Mouse (Mus musculus): ENCODE data around the gene Azin2. TPM values are rescaled to one million over a fixed set of nuclear protein-coding genes. Genes with fewer than 3 reads are reported as not detected.

The Azin2 gene
- polyA plus RNA-seq, 1 experiment from 2014 or later = 13.7 TPM

DNA sequence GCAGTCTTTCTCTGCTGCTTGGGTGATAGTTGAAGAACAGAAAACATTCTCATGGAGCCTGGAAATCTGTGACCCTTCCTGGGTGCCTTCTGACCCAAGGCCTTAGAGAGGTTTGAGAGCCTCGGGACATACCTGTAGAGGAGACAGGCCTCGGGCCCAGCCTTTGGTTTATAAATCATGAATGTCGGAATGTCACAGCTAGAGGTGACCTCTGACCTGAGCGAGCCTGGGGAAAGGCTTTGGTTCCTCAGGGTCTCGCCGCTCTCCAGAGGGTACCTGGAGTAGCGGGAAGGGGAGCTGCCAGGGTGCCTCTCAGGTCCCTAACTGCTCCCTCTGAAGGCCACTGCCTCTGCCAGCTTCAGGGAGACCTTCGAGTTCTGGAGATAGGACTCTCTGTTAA, 57.0 kb downstream of the Azin2 start:
- 45% methylated on average over 8 of the region's 8 CpGs for WGBS
- peaks cover 8% of the 10 kb centered on the region; the same call in 1 of the 2 replicates for H3K36me3 ChIP-seq
- 0 out of 2 replicates have a peak, but pooled peaks cover 4% of the 10 kb centered on the region for H3K4me1 ChIP-seq
- no peak overlapping the region for H3K4me2 ChIP-seq (replicated peaks)
- H3K27me3 ChIP-seq = no peaks in the 10 kb centered on the region
- no peak for ATAC-seq (replicated peaks)
- no peak overlapping the region for H3K27ac ChIP-seq (replicated peaks)
- H3K9me3 ChIP-seq = no peaks in the 10 kb centered on the region
- no peak overlapping the region for H3K4me3 ChIP-seq
- no peak overlapping the region for H3K9ac ChIP-seq (replicated peaks)

DNA sequence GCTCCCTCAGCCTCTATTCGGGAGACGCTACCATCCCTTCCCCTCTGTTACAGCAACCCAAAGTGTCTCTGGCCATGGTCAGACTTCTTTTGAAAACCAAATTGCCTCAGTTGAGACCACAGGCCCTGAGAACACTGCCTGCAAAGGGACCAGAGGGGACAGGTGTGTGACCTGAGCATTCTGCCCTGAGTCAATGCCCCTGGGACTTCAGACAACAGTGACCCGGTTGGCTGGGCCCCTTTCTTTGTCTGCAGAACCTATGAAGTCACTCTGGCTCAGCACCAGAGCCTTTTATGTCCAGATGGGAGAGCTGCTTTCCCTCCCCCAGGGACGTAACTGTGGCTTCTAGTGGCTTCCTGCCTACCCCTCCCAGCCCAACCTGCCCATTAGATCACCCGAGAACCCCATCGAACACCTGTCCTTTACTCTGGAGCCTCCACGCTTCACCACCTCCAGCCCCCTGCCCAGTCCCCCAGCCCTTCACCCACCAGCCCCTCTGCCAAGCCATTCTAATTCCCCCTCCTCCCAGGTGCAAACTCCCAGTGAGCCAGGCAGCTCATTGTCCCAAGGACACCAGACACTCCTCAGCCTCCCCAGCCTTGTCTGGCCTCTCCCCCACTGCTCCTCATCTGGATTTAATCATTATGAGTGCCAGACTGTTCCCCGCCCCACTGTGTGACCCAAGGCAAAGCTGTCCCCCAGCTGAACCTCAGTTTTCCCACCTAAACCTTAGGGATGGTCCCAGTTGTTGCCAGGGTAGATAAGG, 58.0 kb downstream of the Azin2 start:
- Histone ChIP-seq H3K4me3 (no peak overlapping the region), H3K4me2 (replicated peaks) (no peak overlapping the region), H3K4me1 (peaks cover 13% of the 10 kb centered on the region), H3K9ac (replicated peaks) (no peak overlapping the region), H3K27ac (replicated peaks) (no peak overlapping the region), H3K36me3 (peaks cover 6% of the 10 kb centered on the region; the same call in 1 of the 2 replicates), H3K9me3 (no peaks in the 10 kb centered on the region), H3K27me3 (no peaks in the 10 kb centered on the region)
- ATAC-seq (replicated peaks) = no peak
- WGBS = 50% methylated on average over 8 of the region's 8 CpGs

DNA sequence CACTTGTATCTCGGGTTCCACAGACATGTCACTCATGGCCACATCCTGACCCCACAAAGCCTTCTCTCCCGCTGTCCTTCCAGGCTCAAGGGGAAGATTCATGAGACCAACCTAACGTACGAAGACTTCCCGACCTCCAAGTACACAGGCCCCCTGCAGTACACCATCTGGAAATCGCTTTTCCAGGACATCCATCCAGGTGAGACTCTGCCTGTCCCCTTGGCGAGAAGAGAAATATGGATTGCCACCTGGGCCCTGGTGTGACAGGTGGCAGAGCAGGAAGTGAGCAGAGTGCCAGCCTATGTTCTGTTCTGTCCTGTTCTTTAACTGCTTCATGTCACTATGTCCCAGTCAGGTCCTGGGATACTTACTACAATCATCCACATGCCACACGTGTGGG, 59.9 kb downstream of the Azin2 start:
- H3K4me2 ChIP-seq (replicated peaks) = no peak overlapping the region
- H3K4me3 ChIP-seq = no peak overlapping the region
- no peak overlapping the region for H3K27ac ChIP-seq (replicated peaks)
- 91% methylated on average over 8 of the region's 8 CpGs for WGBS
- H3K9ac ChIP-seq (replicated peaks) = no peak overlapping the region
- H3K36me3 ChIP-seq = peaks cover 6% of the 10 kb centered on the region; the same call in 1 of the 2 replicates
- H3K9me3 ChIP-seq = no peaks in the 10 kb centered on the region
- H3K27me3 ChIP-seq = no peaks in the 10 kb centered on the region
- ATAC-seq (replicated peaks) = no peak
- peaks cover 27% of the 10 kb centered on the region for H3K4me1 ChIP-seq

DNA sequence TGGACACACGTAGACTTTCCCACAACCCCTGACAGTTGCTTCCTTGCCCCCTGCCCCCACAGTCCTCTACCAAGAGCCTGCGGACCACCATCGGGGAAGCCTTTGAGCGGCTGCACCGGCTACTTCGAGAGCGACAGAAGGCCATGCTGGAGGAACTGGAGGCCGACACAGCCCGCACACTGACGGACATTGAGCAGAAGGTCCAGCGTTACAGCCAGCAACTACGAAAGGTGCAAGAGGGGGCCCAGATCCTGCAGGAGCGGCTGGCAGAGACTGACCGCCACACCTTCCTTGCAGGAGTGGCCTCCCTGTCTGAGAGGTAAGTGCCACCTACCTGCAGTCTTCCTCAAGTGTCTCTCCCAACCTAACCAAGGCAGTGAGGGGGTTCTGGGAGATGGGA, 61.8 kb downstream of the Azin2 start:
- WGBS = 84% methylated on average over 14 of the region's 14 CpGs
- Histone ChIP-seq H3K27ac (replicated peaks) (peak overlapping the region; percentile 94; the same call in 1 of the 2 replicates), H3K4me1 (peaks cover 27% of the 10 kb centered on the region), H3K36me3 (peaks cover 6% of the 10 kb centered on the region; the same call in 1 of the 2 replicates), H3K4me3 (no peak overlapping the region), H3K9me3 (no peaks in the 10 kb centered on the region), H3K4me2 (replicated peaks) (no peak overlapping the region), H3K27me3 (no peaks in the 10 kb centered on the region), H3K9ac (replicated peaks) (no peak overlapping the region)
- ATAC-seq (replicated peaks) = no peak

DNA sequence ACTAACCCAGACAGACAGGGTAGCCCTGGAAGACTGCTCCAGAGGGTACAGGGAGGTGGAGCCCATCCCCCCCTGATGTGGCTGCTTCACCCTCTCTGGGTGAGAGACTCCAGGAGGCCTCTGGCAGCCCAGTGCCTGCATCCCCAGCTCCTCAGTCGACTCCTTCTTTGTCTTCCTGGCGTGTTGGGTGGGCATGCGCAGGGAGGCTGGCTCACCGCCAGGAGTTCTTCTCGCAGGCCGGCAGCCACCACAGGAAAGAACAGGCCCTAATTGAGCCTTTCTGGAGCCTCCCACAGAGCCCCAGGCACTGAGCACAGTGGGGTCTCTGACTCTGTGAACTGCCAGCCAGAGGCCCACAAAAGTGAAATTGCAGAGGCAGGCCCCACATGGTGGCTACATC, 62.9 kb downstream of the Azin2 start:
- H3K4me2 ChIP-seq (replicated peaks) = 0 out of 2 replicates have a peak overlapping the region, but pooled peaks have one; percentile 9
- ATAC-seq (replicated peaks) = peak; percentile 92
- H3K4me1 ChIP-seq = peaks cover 27% of the 10 kb centered on the region
- H3K36me3 ChIP-seq = peaks cover 6% of the 10 kb centered on the region; the same call in 1 of the 2 replicates
- H3K9ac ChIP-seq (replicated peaks) = peak overlapping the region; percentile 26
- WGBS = 0% methylated on average over 6 of the region's 6 CpGs
- H3K4me3 ChIP-seq = no peak overlapping the region
- H3K27ac ChIP-seq (replicated peaks) = peak overlapping the region; percentile 94
- no peaks in the 10 kb centered on the region for H3K27me3 ChIP-seq
- H3K9me3 ChIP-seq = no peaks in the 10 kb centered on the region

DNA sequence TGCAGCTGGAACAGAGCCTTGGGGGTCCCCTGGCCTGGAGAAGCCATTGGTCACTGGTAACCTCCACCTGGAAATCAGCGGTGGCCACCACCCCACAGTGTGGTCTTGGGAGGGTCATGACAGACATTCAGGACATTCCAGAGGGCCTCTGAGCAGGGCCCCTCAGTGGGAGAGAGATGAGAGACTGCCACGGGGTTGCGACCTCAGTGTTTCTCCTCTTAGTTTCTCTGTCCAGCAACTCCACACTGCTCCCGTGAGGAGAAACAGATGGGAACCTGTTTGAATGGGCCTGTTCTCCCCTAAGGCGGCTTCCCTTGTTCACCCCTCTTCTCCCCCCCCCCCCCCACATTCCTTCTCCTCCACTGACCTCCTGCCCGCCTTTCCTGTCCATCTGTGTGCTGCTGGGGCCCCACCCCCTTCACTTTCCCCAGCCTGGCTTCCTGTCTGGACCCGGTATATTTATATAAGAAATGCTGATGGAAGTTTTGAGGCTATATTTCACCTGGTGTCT, 64.3 kb downstream of the Azin2 start:
- Histone ChIP-seq H3K9ac (replicated peaks) (no peak overlapping the region), H3K36me3 (peaks cover 6% of the 10 kb centered on the region; the same call in 1 of the 2 replicates), H3K4me1 (peaks cover 23% of the 10 kb centered on the region), H3K27ac (replicated peaks) (peak overlapping the region; percentile 94; the same call in 1 of the 2 replicates), H3K27me3 (no peaks in the 10 kb centered on the region), H3K4me3 (no peak overlapping the region), H3K4me2 (replicated peaks) (no peak overlapping the region), H3K9me3 (no peaks in the 10 kb centered on the region)
- no peak for ATAC-seq (replicated peaks)
- 33% methylated on average over 7 of the region's 7 CpGs for WGBS

DNA sequence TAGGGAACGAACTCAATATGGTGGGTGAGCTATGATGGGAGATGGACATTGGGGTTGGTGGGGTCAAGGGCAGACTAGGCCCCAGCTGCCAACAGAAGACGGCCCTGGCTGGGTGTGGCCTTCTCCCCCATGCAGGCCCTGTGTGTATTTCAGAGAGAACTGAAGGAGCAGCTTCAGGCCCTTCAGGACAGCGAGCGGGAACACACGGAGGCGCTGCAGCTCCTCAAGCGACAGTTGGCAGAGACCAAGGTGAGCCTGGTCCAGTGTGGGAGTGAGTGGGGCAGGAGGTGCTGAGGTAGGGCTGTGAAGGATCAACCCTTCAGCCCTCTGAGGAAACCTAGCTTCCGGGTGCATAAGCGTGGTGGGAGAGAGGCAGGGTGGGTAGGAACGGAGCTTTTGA, 65.6 kb downstream of the Azin2 start:
- ATAC-seq (replicated peaks) = no peak
- no peak overlapping the region for H3K9ac ChIP-seq (replicated peaks)
- 90% methylated on average over 10 of the region's 10 CpGs for WGBS

DNA sequence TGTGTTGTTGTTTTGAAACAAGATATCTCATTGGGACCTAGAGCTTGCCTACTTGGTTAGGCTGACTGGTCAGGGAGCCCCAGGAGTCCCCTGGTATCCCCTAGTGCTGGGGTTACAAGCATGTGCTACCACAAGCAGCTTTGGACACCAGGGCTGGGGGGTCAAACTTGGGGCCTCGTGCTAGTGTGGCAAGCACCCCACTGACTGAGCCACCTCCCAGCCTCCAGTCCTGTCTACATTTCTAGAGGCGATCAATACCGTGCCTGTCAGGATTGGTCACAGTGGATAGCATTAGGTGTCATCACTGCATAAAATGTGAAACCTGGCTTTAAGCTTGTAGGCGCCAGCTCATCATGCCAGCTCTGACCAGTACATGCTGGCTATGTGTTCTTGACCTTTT, 66.4 kb downstream of the Azin2 start:
- Histone ChIP-seq H3K4me2 (replicated peaks) (no peak overlapping the region), H3K36me3 (no peaks in the 10 kb centered on the region), H3K9ac (replicated peaks) (no peak overlapping the region), H3K9me3 (no peaks in the 10 kb centered on the region), H3K4me1 (peaks cover 33% of the 10 kb centered on the region), H3K27me3 (no peaks in the 10 kb centered on the region), H3K27ac (replicated peaks) (no peak overlapping the region), H3K4me3 (no peak overlapping the region)
- ATAC-seq (replicated peaks) = no peak
- WGBS = 96% methylated on average over 4 of the region's 4 CpGs

More for the DNA sequence above, 65.6 kb downstream of the Azin2 start:
- H3K4me3 ChIP-seq = no peak overlapping the region
- no peaks in the 10 kb centered on the region for H3K9me3 ChIP-seq
- no peaks in the 10 kb centered on the region for H3K36me3 ChIP-seq
- H3K27ac ChIP-seq (replicated peaks) = no peak overlapping the region
- H3K27me3 ChIP-seq = no peaks in the 10 kb centered on the region
- no peak overlapping the region for H3K4me2 ChIP-seq (replicated peaks)
- H3K4me1 ChIP-seq = peaks cover 24% of the 10 kb centered on the region

DNA sequence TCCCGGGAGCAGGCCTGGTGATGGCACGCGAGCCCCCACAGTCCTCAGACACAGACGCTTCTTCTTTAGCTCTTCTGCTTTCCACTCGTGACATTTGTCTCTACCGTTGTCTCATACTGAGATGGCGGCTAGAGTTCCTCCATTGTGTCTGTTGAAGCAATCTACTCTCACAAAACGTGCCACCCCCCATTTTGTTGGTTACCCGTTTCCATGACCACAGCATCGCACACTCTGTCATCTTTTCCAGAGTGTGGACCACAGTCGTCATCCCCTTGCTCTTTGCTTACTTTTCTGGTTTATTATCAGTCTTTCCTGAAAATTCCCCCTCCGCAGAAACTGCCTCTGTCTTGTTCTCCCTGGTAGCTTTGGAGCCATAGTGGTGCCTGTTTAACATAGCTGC, 68.1 kb downstream of the Azin2 start:
- H3K36me3 ChIP-seq = no peaks in the 10 kb centered on the region
- ATAC-seq (replicated peaks) = no peak
- H3K27ac ChIP-seq (replicated peaks) = no peak overlapping the region
- 80% methylated on average over 12 of the region's 12 CpGs for whole genome bisulfite sequencing
- no peak overlapping the region for H3K4me3 ChIP-seq
- no peak overlapping the region for H3K9ac ChIP-seq (replicated peaks)
- no peaks in the 10 kb centered on the region for H3K9me3 ChIP-seq
- H3K4me1 ChIP-seq = peaks cover 24% of the 10 kb centered on the region
- no peak overlapping the region for H3K4me2 ChIP-seq (replicated peaks)
- no peaks in the 10 kb centered on the region for H3K27me3 ChIP-seq

DNA sequence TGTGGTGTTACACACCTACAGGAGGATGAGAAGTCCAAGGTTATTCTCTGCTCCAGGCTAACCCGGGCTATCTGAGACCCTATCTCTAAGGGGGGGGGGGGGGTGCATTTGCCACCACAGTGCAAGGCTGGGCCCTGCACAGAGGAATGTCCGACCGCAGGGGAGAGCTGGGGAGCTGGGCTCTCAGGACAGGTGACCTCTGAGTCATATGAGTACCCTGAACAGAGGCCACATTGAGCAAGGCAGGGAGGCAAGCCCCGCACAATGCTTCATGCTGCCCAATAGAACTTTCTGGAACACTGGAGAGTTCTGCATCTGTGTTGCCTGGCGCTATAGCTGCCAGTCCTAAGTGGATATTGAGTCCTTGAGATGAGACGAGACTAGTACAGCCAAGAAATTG, 70.1 kb downstream of the Azin2 start:
- H3K4me2 ChIP-seq (replicated peaks) = no peak overlapping the region
- H3K9me3 ChIP-seq = no peaks in the 10 kb centered on the region
- ATAC-seq (replicated peaks) = no peak
- H3K36me3 ChIP-seq = no peaks in the 10 kb centered on the region
- no peak overlapping the region for H3K4me3 ChIP-seq
- WGBS = 78% methylated on average over 6 of the region's 6 CpGs
- no peak overlapping the region for H3K27ac ChIP-seq (replicated peaks)
- peaks cover 22% of the 10 kb centered on the region for H3K4me1 ChIP-seq
- no peak overlapping the region for H3K9ac ChIP-seq (replicated peaks)
- no peaks in the 10 kb centered on the region for H3K27me3 ChIP-seq

DNA sequence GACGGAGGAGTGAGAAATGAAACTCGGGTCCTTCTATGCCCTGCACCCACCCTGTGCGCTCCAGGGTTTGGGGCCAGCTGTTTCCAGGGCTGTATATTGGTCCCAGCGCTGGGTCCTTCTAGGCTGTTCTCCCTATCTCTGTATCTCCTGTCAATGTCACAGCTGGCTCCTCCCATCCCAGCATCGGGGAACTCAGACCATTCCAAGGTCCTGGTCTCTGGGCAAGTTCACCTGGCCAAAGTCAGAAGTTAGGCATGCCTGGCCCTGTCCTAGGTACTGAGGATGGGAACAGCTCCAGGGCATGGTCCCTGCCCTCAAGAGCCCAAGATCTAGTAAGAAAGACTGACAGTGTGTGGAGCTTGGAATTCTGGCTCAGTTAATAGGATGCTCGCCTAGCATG, 70.5 kb downstream of the Azin2 start:
- 88% methylated on average over 6 of the region's 6 CpGs for WGBS
- Histone ChIP-seq H3K9me3 (no peaks in the 10 kb centered on the region), H3K27me3 (no peaks in the 10 kb centered on the region), H3K4me2 (replicated peaks) (no peak overlapping the region), H3K9ac (replicated peaks) (no peak overlapping the region), H3K36me3 (no peaks in the 10 kb centered on the region), H3K27ac (replicated peaks) (no peak overlapping the region), H3K4me3 (no peak overlapping the region), H3K4me1 (peaks cover 26% of the 10 kb centered on the region)
- ATAC-seq (replicated peaks) = no peak

DNA sequence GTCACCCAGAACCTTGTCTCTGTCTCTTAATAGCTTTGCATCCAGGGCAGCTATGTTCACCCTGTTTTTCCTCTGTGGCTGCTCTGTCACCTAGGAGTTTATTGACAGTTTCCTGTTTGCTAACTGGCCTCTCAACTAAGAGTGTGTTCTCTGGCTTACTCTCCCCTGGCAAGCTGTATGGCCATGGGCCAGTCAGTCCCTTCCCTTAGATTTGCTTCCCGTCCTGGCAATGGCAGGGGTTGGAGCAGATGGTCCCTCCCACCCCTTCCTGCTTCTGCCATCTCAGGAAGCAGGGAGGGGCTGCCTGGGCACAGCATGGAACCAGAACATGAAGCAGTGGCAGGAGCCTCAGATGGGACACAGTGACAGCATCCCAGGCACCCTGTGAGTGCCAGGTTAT, 71.1 kb downstream of the Azin2 start:
- Histone ChIP-seq H3K4me2 (replicated peaks) (no peak overlapping the region), H3K27ac (replicated peaks) (no peak overlapping the region), H3K4me1 (peaks cover 32% of the 10 kb centered on the region), H3K4me3 (no peak overlapping the region), H3K36me3 (no peaks in the 10 kb centered on the region), H3K9me3 (no peaks in the 10 kb centered on the region), H3K9ac (replicated peaks) (no peak overlapping the region), H3K27me3 (no peaks in the 10 kb centered on the region)
- peak; percentile 20; the same call in 1 of the 2 replicates for ATAC-seq (replicated peaks)
- 18% methylated on average over 1 of the region's 1 CpGs for WGBS

Data from forebrain, embryonic 15.5 days (tissue).